Mouse (Mus musculus): ENCODE data around the gene Tmem179b. TPM values are rescaled to one million over a fixed set of nuclear protein-coding genes. Genes with fewer than 3 reads are reported as not detected.

Tmem179b gene
- polyA plus RNA-seq, 1 experiment from 2014 or later, result 80.4 TPM

- H3K4me2 ChIP-seq (replicated peaks; ENCODE audit: low read depth, low read length), result no peak overlapping the region
- ATAC-seq (ENCODE audit: low FRiP score, low TSS enrichment), result no peak
- H3K4me3 ChIP-seq (ENCODE audit: low read length), result 0 out of 2 replicates have a peak overlapping the region, but pooled peaks have one; percentile 2
- no peaks in the 10 kb centered on the region for H3K9me3 ChIP-seq (ENCODE audit: control insufficient read depth, low read length)
- peaks cover 17% of the 10 kb centered on the region for H3K4me1 ChIP-seq (ENCODE audit: control insufficient read depth, insufficient read depth, low read length)
- WGBS, result 66% methylated on average over 11 of the region's 11 CpGs
- no peak overlapping the region for H3K27ac ChIP-seq (ENCODE audit: low read depth, low read length)
- H3K36me3 ChIP-seq (ENCODE audit: control insufficient read depth, insufficient read depth, low read length), result peaks cover 56% of the 10 kb centered on the region
- no peaks in the 10 kb centered on the region for H3K27me3 ChIP-seq (ENCODE audit: control insufficient read depth, insufficient read depth, low read length)
- no peak overlapping the region for H3K9ac ChIP-seq (ENCODE audit: low read depth, low read length)
These were observed 41.5 kb upstream of the Tmem179b start for GRCm38 (mm10) chr19:8815812-8816211.

- H3K9me3 ChIP-seq (ENCODE audit: control insufficient read depth, low read length), result no peaks in the 10 kb centered on the region
- no peak overlapping the region for H3K4me3 ChIP-seq (ENCODE audit: low read length)
- 95% methylated on average over 5 of the region's 5 CpGs for WGBS
- no peak for ATAC-seq (ENCODE audit: low FRiP score, low TSS enrichment)
- no peak overlapping the region for H3K27ac ChIP-seq (ENCODE audit: low read depth, low read length)
- H3K9ac ChIP-seq (ENCODE audit: low read depth, low read length), result no peak overlapping the region
- H3K36me3 ChIP-seq (ENCODE audit: control insufficient read depth, insufficient read depth, low read length), result peaks cover 67% of the 10 kb centered on the region
- H3K27me3 ChIP-seq (ENCODE audit: control insufficient read depth, insufficient read depth, low read length), result no peaks in the 10 kb centered on the region
- H3K4me1 ChIP-seq (ENCODE audit: control insufficient read depth, insufficient read depth, low read length), result peaks cover 12% of the 10 kb centered on the region; the same call in 1 of the 2 replicates
- no peak overlapping the region for H3K4me2 ChIP-seq (replicated peaks; ENCODE audit: low read depth, low read length)
These were observed 32.5 kb upstream of the Tmem179b start for GRCm38 (mm10) chr19:8806810-8807209.

GRCm38 (mm10) chr19:8803879-8804660 lies 29.8 kb upstream of the Tmem179b start:
- Histone ChIP-seq H3K27me3 (ENCODE audit: control insufficient read depth, insufficient read depth, low read length) (no peaks in the 10 kb centered on the region), H3K4me3 (ENCODE audit: low read length) (no peak overlapping the region), H3K9me3 (ENCODE audit: control insufficient read depth, low read length) (no peaks in the 10 kb centered on the region), H3K9ac (ENCODE audit: low read depth, low read length) (no peak overlapping the region), H3K4me1 (ENCODE audit: control insufficient read depth, insufficient read depth, low read length) (peaks cover 15% of the 10 kb centered on the region; the same call in 1 of the 2 replicates), H3K27ac (ENCODE audit: low read depth, low read length) (no peak overlapping the region), H3K36me3 (ENCODE audit: control insufficient read depth, insufficient read depth, low read length) (peaks cover 42% of the 10 kb centered on the region), H3K4me2 (replicated peaks; ENCODE audit: low read depth, low read length) (no peak overlapping the region)
- ATAC-seq (ENCODE audit: low FRiP score, low TSS enrichment), result no peak
- 92% methylated on average over 11 of the region's 11 CpGs for WGBS

GRCm38 (mm10) chr19:8803204-8803780 lies 29.0 kb upstream of the Tmem179b start:
- H3K4me3 ChIP-seq (ENCODE audit: low read length), result peak overlapping the region; percentile 61
- peaks cover 36% of the 10 kb centered on the region for H3K36me3 ChIP-seq (ENCODE audit: control insufficient read depth, insufficient read depth, low read length)
- 0 out of 2 replicates have a peak overlapping the region, but pooled peaks have one; percentile 31 for H3K9ac ChIP-seq (ENCODE audit: low read depth, low read length)
- no peak overlapping the region for H3K27ac ChIP-seq (ENCODE audit: low read depth, low read length)
- H3K9me3 ChIP-seq (ENCODE audit: control insufficient read depth, low read length), result no peaks in the 10 kb centered on the region
- no peaks in the 10 kb centered on the region for H3K27me3 ChIP-seq (ENCODE audit: control insufficient read depth, insufficient read depth, low read length)
- peaks cover 15% of the 10 kb centered on the region; the same call in 1 of the 2 replicates for H3K4me1 ChIP-seq (ENCODE audit: control insufficient read depth, insufficient read depth, low read length)
- H3K4me2 ChIP-seq (replicated peaks; ENCODE audit: low read depth, low read length), result peak overlapping the region; percentile 56
- 94% methylated on average over 9 of the region's 9 CpGs for WGBS
- no peak for ATAC-seq (ENCODE audit: low FRiP score, low TSS enrichment)

GRCm38 (mm10) chr19:8802130-8802821 lies 28.0 kb upstream of the Tmem179b start, which contains the start of gene Zbtb3:
Gene Zbtb3 (plus strand): TSS chr19:8802555.
- under 1% methylated on average over 30 of the region's 30 CpGs for WGBS
- H3K9me3 ChIP-seq (ENCODE audit: control insufficient read depth, low read length), result no peaks in the 10 kb centered on the region
- peak; percentile 97 for ATAC-seq (ENCODE audit: low FRiP score, low TSS enrichment)

GRCm38 (mm10) chr19:8798947-8799315 lies 24.7 kb upstream of the Tmem179b start:
- Histone ChIP-seq H3K36me3 (ENCODE audit: control insufficient read depth, insufficient read depth, low read length) (peaks cover 23% of the 10 kb centered on the region), H3K4me1 (ENCODE audit: control insufficient read depth, insufficient read depth, low read length) (peaks cover 20% of the 10 kb centered on the region; the same call in 1 of the 2 replicates), H3K9ac (ENCODE audit: low read depth, low read length) (peak overlapping the region; percentile 87; the same call in 1 of the 2 replicates), H3K9me3 (ENCODE audit: control insufficient read depth, low read length) (no peaks in the 10 kb centered on the region), H3K4me2 (replicated peaks; ENCODE audit: low read depth, low read length) (peak overlapping the region; percentile 75), H3K27me3 (ENCODE audit: control insufficient read depth, insufficient read depth, low read length) (no peaks in the 10 kb centered on the region), H3K27ac (ENCODE audit: low read depth, low read length) (no peak overlapping the region), H3K4me3 (ENCODE audit: low read length) (peak overlapping the region; percentile 82)
- ATAC-seq (ENCODE audit: low FRiP score, low TSS enrichment), result no peak

More at GRCm38 (mm10) chr19:8802130-8802821, 28.0 kb upstream of the Tmem179b start, which contains the start of gene Zbtb3:
- H3K9ac ChIP-seq (ENCODE audit: low read depth, low read length), result peak within 1 kb of the TSS; percentile 47; the same call in 1 of the 2 replicates
- H3K27me3 ChIP-seq (ENCODE audit: control insufficient read depth, insufficient read depth, low read length), result no peaks in the 10 kb centered on the region
- H3K4me2 ChIP-seq (replicated peaks; ENCODE audit: low read depth, low read length), result peak within 1 kb of the TSS; percentile 56
- H3K36me3 ChIP-seq (ENCODE audit: control insufficient read depth, insufficient read depth, low read length), result peaks cover 28% of the 10 kb centered on the region
- H3K4me3 ChIP-seq (ENCODE audit: low read length), result peak within 1 kb of the TSS; percentile 61
- H3K4me1 ChIP-seq (ENCODE audit: control insufficient read depth, insufficient read depth, low read length), result peaks cover 20% of the 10 kb centered on the region; the same call in 1 of the 2 replicates
- peak within 1 kb of the TSS; percentile 85 for H3K27ac ChIP-seq (ENCODE audit: low read depth, low read length)

GRCm38 (mm10) chr19:8798264-8798946 lies 24.1 kb upstream of the Tmem179b start, which contains the start of gene Polr2g:
Gene Polr2g (minus strand): TSS chr19:8798577.
- Histone ChIP-seq H3K9ac (ENCODE audit: low read depth, low read length) (peak within 1 kb of the TSS; percentile 87), H3K27me3 (ENCODE audit: control insufficient read depth, insufficient read depth, low read length) (no peaks in the 10 kb centered on the region), H3K9me3 (ENCODE audit: control insufficient read depth, low read length) (no peaks in the 10 kb centered on the region), H3K36me3 (ENCODE audit: control insufficient read depth, insufficient read depth, low read length) (peaks cover 24% of the 10 kb centered on the region), H3K27ac (ENCODE audit: low read depth, low read length) (peak within 1 kb of the TSS; percentile 57; the same call in 1 of the 2 replicates), H3K4me3 (ENCODE audit: low read length) (peak within 1 kb of the TSS; percentile 82), H3K4me1 (ENCODE audit: control insufficient read depth, insufficient read depth, low read length) (peaks cover 18% of the 10 kb centered on the region; the same call in 1 of the 2 replicates), H3K4me2 (replicated peaks; ENCODE audit: low read depth, low read length) (peak within 1 kb of the TSS; percentile 75)
- ATAC-seq (ENCODE audit: low FRiP score, low TSS enrichment), result peak; percentile 77
- WGBS, result 1% methylated on average over 25 of the region's 25 CpGs

GRCm38 (mm10) chr19:8790171-8790570 lies 15.9 kb upstream of the Tmem179b start:
- ATAC-seq (ENCODE audit: low FRiP score, low TSS enrichment), result no peak
- H3K36me3 ChIP-seq (ENCODE audit: control insufficient read depth, insufficient read depth, low read length), result peaks cover 29% of the 10 kb centered on the region
- no peak overlapping the region for H3K4me3 ChIP-seq (ENCODE audit: low read length)
- H3K9ac ChIP-seq (ENCODE audit: low read depth, low read length), result no peak overlapping the region
- H3K27ac ChIP-seq (ENCODE audit: low read depth, low read length), result no peak overlapping the region
- 0 out of 2 replicates have a peak, but pooled peaks cover 5% of the 10 kb centered on the region for H3K4me1 ChIP-seq (ENCODE audit: control insufficient read depth, insufficient read depth, low read length)
- H3K4me2 ChIP-seq (replicated peaks; ENCODE audit: low read depth, low read length), result no peak overlapping the region
- H3K9me3 ChIP-seq (ENCODE audit: control insufficient read depth, low read length), result no peaks in the 10 kb centered on the region
- no peaks in the 10 kb centered on the region for H3K27me3 ChIP-seq (ENCODE audit: control insufficient read depth, insufficient read depth, low read length)
- 76% methylated on average over 7 of the region's 7 CpGs for WGBS
